Mouse (Mus musculus) liver, embryonic 11.5 days (tissue): ENCODE measurements around the gene Cdk10. TPM values are rescaled to one million over a fixed set of nuclear protein-coding genes. Genes with fewer than 3 reads are reported as not detected.

Experiments used
- ATAC-seq: fragments of 200-750 bp; cut with Nextera tagmentation; replicated peaks from 2 replicates; pipeline ENCODE4 v1.8.0; 2017; ENCODE audit warnings: moderate number of reproducible peaks, mild to moderate bottlenecking, moderate TSS enrichment, moderate library complexity; ENCODE audit not compliant: low FRiP score
- DNase-seq: peaks from one replicate; pipeline ENCODE4 v3.0.0-alpha.2; 2017; ENCODE audit warnings: low spot score
- H3K27ac ChIP-seq: fragments of 300-500 bp; sonication (generic); 2 replicates; pipeline ENCODE4 v1.5.1; 2014; ENCODE audit warnings: mild to moderate bottlenecking, low read depth, low read length, control low read depth
- H3K27me3 ChIP-seq: fragments of 300-500 bp; sonication (generic); replicated peaks from 2 replicates; pipeline ENCODE4 v1.6.1; 2014; ENCODE audit warnings: low read length, mixed read lengths; ENCODE audit not compliant: control insufficient read depth, insufficient read depth
- H3K36me3 ChIP-seq: fragments of 300-500 bp; sonication (generic); 2 replicates; pipeline ENCODE4 v1.6.1; 2014; ENCODE audit warnings: mild to moderate bottlenecking, low read length, moderate library complexity, mixed read lengths; ENCODE audit not compliant: control insufficient read depth, insufficient read depth
- H3K4me1 ChIP-seq: fragments of 300-500 bp; sonication (generic); replicated peaks from 2 replicates; pipeline ENCODE4 v1.6.1; 2014; ENCODE audit warnings: low read length, mixed read lengths; ENCODE audit not compliant: control insufficient read depth, insufficient read depth
- H3K4me2 ChIP-seq: fragments of 300-500 bp; sonication (generic); 2 replicates; pipeline ENCODE4 v1.6.1; 2014; ENCODE audit warnings: mild to moderate bottlenecking, control low read depth, moderate library complexity
- H3K4me3 ChIP-seq: fragments of 300-500 bp; sonication (generic); 2 replicates; pipeline ENCODE4 v1.5.1; 2014; ENCODE audit warnings: low read depth, low read length, control low read depth
- H3K9ac ChIP-seq: fragments of 300-500 bp; sonication (generic); 2 replicates; pipeline ENCODE4 v1.6.1; 2014; ENCODE audit warnings: low read depth, low read length, control low read depth
- H3K9me3 ChIP-seq: fragments of 300-500 bp; sonication (generic); 2 replicates; pipeline ENCODE4 v1.6.1; 2016; ENCODE audit warnings: low read length, inconsistent platforms, mixed read lengths; ENCODE audit not compliant: control insufficient read depth
- WGBS: fragments of 180-500 bp; shearing (Covaris S2); extraction: QIAGEN DNeasy Blood & Tissue Kit; methylation state at CpG from one replicate; pipeline ENCODE4 v1.1.7; 2014; 5-methylcytosine and 5-hydroxymethylcytosine counted together
- polyA plus RNA-seq: library from polyadenylated mRNA; unstranded; fragments of >200 nt; fragmentation: Nextera tagmentation; extraction: Ambion mirVana; gene quantifications from 2 replicates; pipeline ENCODE4 v1.2.1, GENCODE M21; 2014

Cdk10 gene
- polyA plus RNA-seq, 1 experiment from 2014 or later: 22.8 TPM

DNA sequence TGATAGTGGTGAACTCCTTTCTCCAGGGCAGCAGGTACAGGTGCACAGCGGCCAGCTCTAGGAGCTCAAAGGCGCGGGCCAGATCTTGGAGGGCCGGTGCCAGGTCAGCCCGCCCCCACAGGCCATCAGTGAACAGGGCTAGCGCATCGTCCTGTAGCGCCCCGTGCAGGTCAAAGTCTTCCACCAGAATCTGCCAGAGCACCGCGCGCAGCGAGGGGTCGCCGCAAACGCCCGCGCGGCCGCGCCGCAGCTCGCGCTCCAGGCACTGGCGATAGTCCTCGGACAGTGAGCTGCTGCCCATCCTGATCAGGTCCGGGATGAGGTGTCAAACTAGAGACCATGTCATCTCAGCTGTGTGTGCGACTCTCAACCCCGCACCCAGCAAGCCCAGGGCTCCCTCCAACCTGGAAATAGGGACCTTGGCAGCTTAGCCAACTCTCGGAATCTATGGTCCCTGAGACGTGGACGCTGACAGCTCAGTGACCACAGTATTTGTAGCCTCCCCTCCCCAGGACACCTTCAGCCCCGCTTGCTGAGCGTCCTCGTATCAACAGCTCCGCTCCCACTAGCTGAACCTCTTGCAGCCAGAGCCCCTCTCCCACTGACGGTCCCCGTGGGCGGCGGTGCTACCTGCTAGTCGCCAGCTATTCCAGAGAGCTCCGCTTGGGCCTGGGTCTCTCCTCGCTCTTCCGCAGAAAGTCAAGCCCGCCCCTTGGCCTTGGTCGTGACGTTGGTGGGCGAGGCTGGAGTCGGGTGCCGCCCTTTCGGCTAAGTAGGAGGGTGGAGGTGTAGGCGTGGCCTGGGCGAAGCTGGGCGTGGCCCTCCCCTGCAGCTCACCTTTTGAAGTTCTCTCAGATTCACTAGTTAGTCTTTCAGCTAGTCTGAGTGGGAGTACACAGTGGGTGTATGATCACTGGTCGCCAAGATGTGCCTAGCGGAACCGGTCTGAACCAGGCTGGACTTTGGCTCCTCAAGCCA, 11.2 kb downstream of the Cdk10 start, which contains the start of gene Spata2l:
Gene Spata2l (minus strand): TSS at position 714 of the 978 bp plus-strand sequence.
- Histone ChIP-seq H3K27ac (no peak within 1 kb of the TSS), H3K27me3 (peaks cover 16% of the 10 kb centered on the region), H3K9ac (peak within 1 kb of the TSS; percentile 62), H3K4me1 (peaks cover 10% of the 10 kb centered on the region), H3K4me2 (peak within 1 kb of the TSS; percentile 99), H3K36me3 (no peaks in the 10 kb centered on the region), H3K4me3 (peak within 1 kb of the TSS; percentile 60), H3K9me3 (no peaks in the 10 kb centered on the region)
- DNase-seq (peak; percentile 86), ATAC-seq (peak; percentile 85)
- 2% methylated on average over 57 of the region's 57 CpGs for WGBS

- no peaks in the 10 kb centered on the region for H3K9me3 ChIP-seq
- H3K4me2 ChIP-seq: no peak overlapping the region
- WGBS: 83% methylated on average over 10 of the region's 10 CpGs
- no peak for DNase-seq
- no peak for ATAC-seq
- no peak overlapping the region for H3K27ac ChIP-seq
- peaks cover 11% of the 10 kb centered on the region for H3K27me3 ChIP-seq
- H3K4me3 ChIP-seq: no peak overlapping the region
- peaks cover 2% of the 10 kb centered on the region; the same call in 1 of the 2 replicates for H3K36me3 ChIP-seq
- peaks cover 14% of the 10 kb centered on the region for H3K4me1 ChIP-seq
- H3K9ac ChIP-seq: no peak overlapping the region
These were observed 14.8 kb downstream of the Cdk10 start for GRCm38 (mm10) chr8:123239398-123239797.

DNA sequence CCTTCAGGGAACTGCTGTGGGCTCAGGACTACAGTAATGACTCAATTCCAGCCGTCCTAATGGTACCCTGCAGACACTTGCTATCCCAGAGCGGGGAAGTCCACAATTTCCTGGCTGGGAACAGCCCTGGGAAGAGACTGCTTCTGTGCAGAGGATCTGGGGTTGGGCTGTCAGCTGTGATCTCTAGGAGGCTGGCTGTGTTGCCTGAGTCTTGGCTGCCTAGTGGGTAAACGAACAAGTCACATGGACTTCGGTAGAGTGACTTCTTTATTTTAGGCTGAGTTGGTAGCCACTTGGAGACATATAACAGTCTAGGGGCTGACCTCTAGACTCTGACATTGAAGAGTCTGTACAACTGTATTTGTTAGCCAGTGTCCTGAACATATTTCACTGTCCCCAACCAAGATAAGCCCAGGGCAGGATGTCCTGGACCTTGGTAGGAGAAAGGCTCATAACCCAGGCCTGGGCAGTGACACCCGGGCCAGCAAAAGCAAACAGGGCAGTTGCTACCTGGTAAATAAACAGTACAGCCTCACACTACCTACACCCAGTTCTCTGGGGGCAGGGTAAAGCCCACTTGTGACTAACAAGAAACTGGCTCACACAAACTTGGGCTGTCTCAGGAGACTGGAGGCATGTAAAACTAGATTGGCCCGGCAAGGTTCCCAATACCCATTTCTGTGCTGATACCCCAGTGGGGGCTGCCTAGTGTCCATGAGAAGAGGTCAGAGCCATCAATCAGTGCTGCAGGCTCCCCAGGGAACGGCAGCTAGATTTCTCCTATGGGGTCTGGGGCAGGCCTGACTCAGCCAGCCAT, 17.7 kb downstream of the Cdk10 start:
- Histone ChIP-seq H3K4me1 (0 out of 2 replicates have a peak, but pooled peaks cover 4% of the 10 kb centered on the region), H3K9ac (no peak overlapping the region), H3K36me3 (peaks cover 8% of the 10 kb centered on the region; the same call in 1 of the 2 replicates), H3K27me3 (no peaks in the 10 kb centered on the region), H3K4me2 (no peak overlapping the region), H3K9me3 (no peaks in the 10 kb centered on the region), H3K4me3 (no peak overlapping the region), H3K27ac (no peak overlapping the region)
- DNase-seq: no peak
- ATAC-seq: no peak
- WGBS: 80% methylated on average over 7 of the region's 7 CpGs

DNA sequence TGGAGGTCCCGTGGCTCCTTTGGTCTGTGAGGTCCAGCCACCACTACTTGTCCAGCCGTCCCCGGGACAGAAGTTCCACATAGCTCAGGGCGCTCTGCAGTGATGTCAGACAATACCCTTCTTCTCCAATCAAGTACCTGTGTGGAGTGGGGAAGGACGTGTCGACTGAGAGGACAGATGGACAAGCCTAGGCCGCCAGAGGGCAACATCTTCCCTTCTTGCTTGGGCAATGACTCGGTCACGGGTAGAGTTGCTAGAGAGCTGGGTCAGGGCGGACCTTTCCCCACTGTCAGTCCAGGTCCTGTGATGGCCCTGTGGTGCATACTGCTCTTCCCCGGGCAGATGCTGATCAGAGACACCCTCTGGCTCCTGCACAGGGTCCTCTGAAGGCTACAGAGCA, 18.4 kb downstream of the Cdk10 start:
- Histone ChIP-seq H3K4me2 (no peak overlapping the region), H3K27ac (no peak overlapping the region), H3K27me3 (no peaks in the 10 kb centered on the region), H3K9me3 (no peaks in the 10 kb centered on the region), H3K9ac (no peak overlapping the region), H3K36me3 (peaks cover 8% of the 10 kb centered on the region; the same call in 1 of the 2 replicates), H3K4me1 (0 out of 2 replicates have a peak, but pooled peaks cover 4% of the 10 kb centered on the region), H3K4me3 (no peak overlapping the region)
- ATAC-seq (no peak), DNase-seq (no peak)
- WGBS: 70% methylated on average over 11 of the region's 11 CpGs

DNA sequence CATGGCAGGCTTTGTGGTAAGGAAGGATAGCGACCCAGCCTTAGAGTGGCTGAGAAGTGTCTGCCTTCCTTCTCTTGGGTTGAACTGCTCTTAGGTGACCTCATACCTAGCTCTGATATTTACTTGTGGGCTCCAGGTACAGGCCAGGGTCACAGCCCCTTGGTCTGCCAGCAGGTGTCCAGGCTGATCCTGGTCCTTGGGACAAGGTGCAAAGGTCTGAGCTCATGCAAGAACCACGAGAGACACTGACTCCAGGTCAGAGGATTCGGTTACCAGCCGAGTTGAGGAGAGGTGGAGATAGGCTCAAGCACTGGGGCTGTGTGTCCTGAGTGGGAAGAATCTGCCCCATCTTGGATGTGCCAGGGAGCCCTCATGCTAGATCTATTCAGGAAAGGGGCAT, 19.7 kb downstream of the Cdk10 start:
- Histone ChIP-seq H3K36me3 (peaks cover 8% of the 10 kb centered on the region; the same call in 1 of the 2 replicates), H3K4me2 (no peak overlapping the region), H3K4me1 (0 out of 2 replicates have a peak, but pooled peaks cover 4% of the 10 kb centered on the region), H3K27ac (no peak overlapping the region), H3K9ac (no peak overlapping the region), H3K9me3 (no peaks in the 10 kb centered on the region), H3K4me3 (no peak overlapping the region), H3K27me3 (no peaks in the 10 kb centered on the region)
- DNase-seq (no peak), ATAC-seq (no peak)
- 81% methylated on average over 4 of the region's 4 CpGs for WGBS

DNA sequence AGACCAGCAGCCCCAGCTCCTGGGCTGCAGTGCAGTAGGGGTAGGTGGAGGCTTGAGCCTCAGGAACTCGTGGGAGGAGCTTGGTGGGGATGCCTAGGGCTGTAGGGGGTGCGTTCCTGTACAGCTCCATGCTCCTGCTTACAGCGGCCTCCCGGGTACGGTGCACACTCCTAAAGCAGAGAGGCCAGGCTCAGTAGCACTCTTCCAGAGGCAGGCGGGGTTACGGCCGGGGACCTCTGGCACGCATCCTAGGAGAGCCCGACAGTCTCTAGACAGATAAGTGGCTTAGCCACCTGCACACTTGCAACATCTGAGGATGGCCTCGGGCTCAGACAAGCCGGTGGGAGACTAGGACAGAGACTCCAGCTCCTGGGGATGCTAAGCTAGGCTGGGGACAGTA, 20.9 kb downstream of the Cdk10 start:
- 89% methylated on average over 12 of the region's 12 CpGs for WGBS
- Histone ChIP-seq H3K36me3 (peaks cover 9% of the 10 kb centered on the region; the same call in 1 of the 2 replicates), H3K9ac (no peak overlapping the region), H3K4me2 (no peak overlapping the region), H3K9me3 (no peaks in the 10 kb centered on the region), H3K27ac (no peak overlapping the region), H3K4me1 (0 out of 2 replicates have a peak, but pooled peaks cover 4% of the 10 kb centered on the region), H3K27me3 (no peaks in the 10 kb centered on the region), H3K4me3 (no peak overlapping the region)
- no peak for DNase-seq
- no peak for ATAC-seq

GRCm38 (mm10) chr8:123247748-123248147, 23.1 kb downstream of the Cdk10 start:
- WGBS: 92% methylated on average over 6 of the region's 6 CpGs
- Histone ChIP-seq H3K36me3 (peaks cover 13% of the 10 kb centered on the region; the same call in 1 of the 2 replicates), H3K4me3 (no peak overlapping the region), H3K4me2 (no peak overlapping the region), H3K27ac (no peak overlapping the region), H3K9me3 (no peaks in the 10 kb centered on the region), H3K9ac (no peak overlapping the region), H3K27me3 (no peaks in the 10 kb centered on the region), H3K4me1 (peaks cover 3% of the 10 kb centered on the region)
- ATAC-seq (no peak), DNase-seq (no peak)

DNA sequence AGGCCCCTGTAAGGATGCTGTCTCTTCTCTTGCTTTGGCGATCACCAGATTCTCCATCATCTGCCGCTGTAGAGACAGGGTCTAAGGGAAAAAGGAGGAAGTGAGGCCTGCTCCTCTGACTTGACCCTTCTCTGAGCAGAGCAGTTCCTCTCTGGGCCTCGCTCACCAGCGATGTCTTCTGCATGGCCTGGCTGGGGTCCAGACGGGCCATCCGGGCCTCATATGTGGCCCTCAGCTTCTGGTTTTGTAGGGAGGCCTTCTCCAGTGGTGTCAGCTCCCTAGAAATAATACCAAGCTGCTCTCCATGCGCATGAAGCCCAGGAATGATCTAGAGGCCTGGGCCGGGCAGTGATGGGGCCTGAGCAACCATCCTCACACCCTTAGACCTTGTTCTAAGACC, 24.0 kb downstream of the Cdk10 start:
- DNase-seq (no peak), ATAC-seq (no peak)
- WGBS: 81% methylated on average over 8 of the region's 8 CpGs
- no peak overlapping the region for H3K4me2 ChIP-seq
- H3K36me3 ChIP-seq: peaks cover 13% of the 10 kb centered on the region; the same call in 1 of the 2 replicates
- H3K27me3 ChIP-seq: no peaks in the 10 kb centered on the region
- H3K27ac ChIP-seq: no peak overlapping the region
- H3K9me3 ChIP-seq: no peaks in the 10 kb centered on the region
- no peak overlapping the region for H3K9ac ChIP-seq
- peaks cover 9% of the 10 kb centered on the region for H3K4me1 ChIP-seq
- H3K4me3 ChIP-seq: no peak overlapping the region
